10 mouse cellular contexts compared by ENCODE assay signal in the genomic region with DNA sequence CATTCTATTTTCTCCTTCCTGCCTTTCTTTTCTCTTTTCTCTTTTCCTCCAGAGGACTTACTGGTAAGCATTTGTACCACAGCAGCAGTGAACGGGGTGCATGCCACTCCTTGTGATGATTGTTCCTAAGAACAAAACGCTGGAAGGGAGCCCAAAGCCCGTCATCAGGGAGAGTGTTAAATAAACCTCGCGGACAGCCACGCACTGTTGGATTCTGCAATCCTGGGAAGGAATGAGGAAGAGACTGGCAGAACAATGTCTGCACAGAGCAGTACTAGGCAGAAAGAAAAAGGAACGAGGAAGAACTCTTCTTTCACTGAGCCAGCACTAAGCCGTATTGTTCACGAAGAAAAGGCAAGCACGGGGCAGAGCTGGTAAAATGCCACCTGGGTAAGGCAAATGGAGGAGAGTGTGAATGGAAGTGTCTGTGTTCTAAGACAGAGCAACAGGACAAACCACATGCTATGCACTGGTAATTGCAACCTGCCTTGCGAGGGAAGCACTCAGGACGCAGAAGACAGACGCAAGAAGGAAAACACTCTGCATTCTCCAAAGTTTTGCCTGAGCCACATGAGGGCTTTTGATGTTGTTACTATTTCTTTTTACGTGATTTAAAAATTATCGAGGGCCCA. TPM values are rescaled to one million over a fixed set of nuclear protein-coding genes. Genes with fewer than 3 reads are reported as not detected.
DNase-seq lines count a peak whose midpoint lies in the region; ATAC-seq and TF ChIP-seq lines count a peak whose summit lies in the region.
"Had no signal": no experiment of that assay in that cellular context is flagged by ENCODE, and none has a peak within 500 bp of the region (broad histone marks: within the 10 kb centered on the region; RNA-seq: fewer than 3 reads in every experiment).

No protein-coding gene starts in this region.

- H3K4me1 ChIP-seq in neural tube, embryonic 11.5 days (ENCODE audit: control insufficient read depth, insufficient read depth, low read length) = no peaks in the 10 kb centered on the region
- H3K4me1 ChIP-seq in heart, postnatal 0 days (ENCODE audit: control insufficient read depth, insufficient read depth) = 0 out of 2 replicates have a peak, but pooled peaks cover 13% of the 10 kb centered on the region
- H3K4me1 ChIP-seq in stomach, embryonic 16.5 days (ENCODE audit: control insufficient read depth, insufficient read depth, low read length) = no peaks in the 10 kb centered on the region
- H3K4me1 ChIP-seq: liver, embryonic 15.5 days had no signal

- DNase-seq in neural tube, embryonic 11.5 days (ENCODE audit: low spot score) = no peak
- no peak for DNase-seq in neural tube, embryonic 10.5 days (ENCODE audit: extremely low spot score, low spot score)
- DNase-seq in heart, postnatal 0 days (ENCODE audit: low spot score) = peak; percentile 88
- DNase-seq in lung, postnatal 10 days = peak; percentile 79
- DNase-seq in left cerebral cortex, postnatal 10 days (ENCODE audit: extremely low spot score in 1 of 2, low spot score in 2 of 2) = no peak
- DNase-seq in layer of hippocampus, postnatal 36 days = no peak

- intact Hi-C loops in left cerebral cortex, postnatal 10 days (cut with DNase I) = no loop called here

- H3K27ac ChIP-seq in neural tube, embryonic 11.5 days (ENCODE audit: low read depth, low read length) = no peak overlapping the region
- peak overlapping the region; percentile 88 for H3K27ac ChIP-seq in heart, postnatal 0 days (ENCODE audit: low read depth)
- H3K27ac ChIP-seq in stomach, embryonic 16.5 days (ENCODE audit: low read length) = no peak overlapping the region
- H3K27ac ChIP-seq: liver, embryonic 15.5 days had no signal

- no peak for TF ChIP-seq EP300 in heart, postnatal 0 days (IDR thresholded peaks at IDR 0.05; ENCODE audit: low read depth)

- no peak overlapping the region for H3K4me3 ChIP-seq in neural tube, embryonic 11.5 days (ENCODE audit: low read depth, low read length)
- H3K4me3 ChIP-seq in heart, postnatal 0 days (ENCODE audit: low read depth, low read length) = peak overlapping the region; percentile 8; the same call in 1 of the 2 replicates
- no peak overlapping the region for H3K4me3 ChIP-seq in stomach, embryonic 16.5 days (replicated peaks; ENCODE audit: low read length)
- H3K4me3 ChIP-seq: liver, embryonic 15.5 days had no signal

- H3K9ac ChIP-seq in neural tube, embryonic 11.5 days (ENCODE audit: low read length) = no peak overlapping the region
- peak overlapping the region; percentile 13; the same call in 1 of the 2 replicates for H3K9ac ChIP-seq in heart, postnatal 0 days (replicated peaks; ENCODE audit: low read depth, low read length)
- H3K9ac ChIP-seq in stomach, embryonic 16.5 days (ENCODE audit: low read length) = 0 out of 2 replicates have a peak overlapping the region, but pooled peaks have one; percentile 3
- H3K9ac ChIP-seq: liver, embryonic 15.5 days had no signal

- no peaks in the 10 kb centered on the region for H3K27me3 ChIP-seq in neural tube, embryonic 11.5 days (ENCODE audit: control insufficient read depth, insufficient read depth, low read length)
- H3K27me3 ChIP-seq in heart, postnatal 0 days (ENCODE audit: control insufficient read depth, insufficient read depth, low read length) = no peaks in the 10 kb centered on the region
- no peaks in the 10 kb centered on the region; the same call in 1 of the 2 replicates for H3K27me3 ChIP-seq in stomach, embryonic 16.5 days (ENCODE audit: control insufficient read depth, insufficient read depth, low read length)

- no peak for TF ChIP-seq CTCF in heart, postnatal 0 days (IDR thresholded peaks at IDR 0.05; ENCODE audit: low read depth)

- H3K9me3 ChIP-seq in neural tube, embryonic 11.5 days (ENCODE audit: control insufficient read depth, low read length) = no peaks in the 10 kb centered on the region
- H3K9me3 ChIP-seq in heart, postnatal 0 days (replicated peaks; ENCODE audit: control insufficient read depth, low read length) = 0 out of 2 replicates have a peak, but pooled peaks cover 6% of the 10 kb centered on the region
- no peaks in the 10 kb centered on the region for H3K9me3 ChIP-seq in stomach, embryonic 16.5 days (replicated peaks; ENCODE audit: control insufficient read depth, low read length)
- H3K9me3 ChIP-seq: liver, embryonic 15.5 days had no signal

- no peak for ATAC-seq in neural tube, embryonic 11.5 days (ENCODE audit: insufficient read depth, low FRiP score, low TSS enrichment)
- ATAC-seq in heart, postnatal 0 days (ENCODE audit: insufficient read depth, low read depth) = peak; percentile 96
- peak; percentile 68; the same call in 1 of the 2 replicates for ATAC-seq in stomach, embryonic 16.5 days (ENCODE audit: insufficient read depth, low FRiP score)
- ATAC-seq in cerebellum, adult (ENCODE audit: insufficient number of reproducible peaks, low FRiP score, low TSS enrichment) = no peak; the same call in 1 of the 2 replicates

- H3K4me2 ChIP-seq in neural tube, embryonic 11.5 days (ENCODE audit: low read depth) = 0 out of 2 replicates have a peak overlapping the region, but pooled peaks have one; percentile 7
- H3K4me2 ChIP-seq in heart, postnatal 0 days (ENCODE audit: low read depth, low read length) = peak overlapping the region; percentile 43
- H3K4me2 ChIP-seq in stomach, embryonic 16.5 days (ENCODE audit: low read depth, low read length) = peak overlapping the region; percentile 16; the same call in 1 of the 2 replicates
- H3K4me2 ChIP-seq: liver, embryonic 15.5 days had no signal

- 38% methylated on average over 15 of the region's 15 CpGs for WGBS in neural tube, embryonic 11.5 days
- WGBS in heart, postnatal 0 days = 18% methylated on average over 15 of the region's 15 CpGs
- 40% methylated on average over 15 of the region's 15 CpGs for WGBS in stomach, embryonic 16.5 days

- no peaks in the 10 kb centered on the region for H3K36me3 ChIP-seq in neural tube, embryonic 11.5 days (ENCODE audit: control insufficient read depth, insufficient read depth, low read length)
- H3K36me3 ChIP-seq in heart, postnatal 0 days (replicated peaks; ENCODE audit: control insufficient read depth, insufficient read depth, low read length) = no peaks in the 10 kb centered on the region
- no peaks in the 10 kb centered on the region for H3K36me3 ChIP-seq in stomach, embryonic 16.5 days (ENCODE audit: control insufficient read depth, insufficient read depth, low read length)
- H3K36me3 ChIP-seq: liver, embryonic 15.5 days had no signal

RNA-seq across cellular contexts. Expression of a gene that starts 7.0 kb away (rescaled TPM):
- polyA plus RNA-seq in neural tube, embryonic 11.5 days (2014; fragmentation: Nextera tagmentation; extraction: Ambion mirVana) = 1.5 and 1.7 TPM in 2 replicates
- total RNA-seq in heart, postnatal 0 days (2014; rRNA removed; ENCODE audit: low replicate concordance) = 9.7 and 14.1 TPM in 2 replicates
- 2.3 and 3.7 TPM in 2 replicates for polyA plus RNA-seq in heart, postnatal 0 days (2015; fragmentation: Nextera tagmentation; extraction: Ambion mirVana)
- 0.50 and 0.56 TPM in 2 replicates for polyA plus RNA-seq in stomach, embryonic 16.5 days (2015; fragmentation: Nextera tagmentation; extraction: Ambion mirVana)
- 100 to 1,000 TPM; 102 TPM for total RNA-seq in left cerebral cortex, postnatal 10 days (2021)
- total RNA-seq in layer of hippocampus, postnatal 36 days (2021) = 100 to 1,000 TPM; 138 to 140 TPM
- total RNA-seq: MEL had no signal

Comparison
In these comparisons a context has a peak if more than half of its experiments do, and no peak if none do; other contexts are left out.
1. ATAC-seq: peak in heart, postnatal 0 days (single experiment) and stomach, embryonic 16.5 days (single experiment); none in neural tube, embryonic 11.5 days (single experiment) and cerebellum, adult (single experiment).
2. DNase-seq: peak in heart, postnatal 0 days (single experiment) and lung, postnatal 10 days (single experiment); none in neural tube, embryonic 11.5 days (single experiment), neural tube, embryonic 10.5 days (single experiment), left cerebral cortex, postnatal 10 days (0 of 2) and layer of hippocampus, postnatal 36 days (0 of 2).
3. Peak in every context shown above with its lines, with median percentiles within 50 percentile points of each other: H3K4me2 ChIP-seq.